Mouse (Mus musculus) brown adipose tissue, adult 24 weeks (tissue): ENCODE data around the gene Etv5. TPM values are rescaled to one million over a fixed set of nuclear protein-coding genes. Genes with fewer than 3 reads are reported as not detected.

Experiments used
- H3K27ac ChIP-seq: fragments of 200-500 bp; replicated peaks from 2 replicates; pipeline ENCODE4 v1.5.1; 2012; ENCODE audit warnings: low read depth, mild to moderate bottlenecking, low read length
- H3K4me1 ChIP-seq: fragments of 200-500 bp; 2 replicates; pipeline ENCODE4 v1.6.1; 2012; ENCODE audit warnings: low read length, mixed read lengths; ENCODE audit not compliant: control insufficient read depth, insufficient read depth, insufficient read length
- H3K4me3 ChIP-seq: fragments of 200-500 bp; 2 replicates; pipeline ENCODE4 v1.5.1; 2012; ENCODE audit warnings: low read depth, mild to moderate bottlenecking, low read length, moderate library complexity; ENCODE audit not compliant: insufficient read depth
- polyA plus RNA-seq: library from polyadenylated mRNA; stranded (reverse); fragments of >200 nt; gene quantifications from 2 replicates; pipeline ENCODE4 v1.2.4, GENCODE M21; 2012; ENCODE audit not compliant: missing spikeins, insufficient read depth, insufficient read length

The Etv5 gene
- polyA plus RNA-seq, 1 experiment = 2.2 TPM

DNA sequence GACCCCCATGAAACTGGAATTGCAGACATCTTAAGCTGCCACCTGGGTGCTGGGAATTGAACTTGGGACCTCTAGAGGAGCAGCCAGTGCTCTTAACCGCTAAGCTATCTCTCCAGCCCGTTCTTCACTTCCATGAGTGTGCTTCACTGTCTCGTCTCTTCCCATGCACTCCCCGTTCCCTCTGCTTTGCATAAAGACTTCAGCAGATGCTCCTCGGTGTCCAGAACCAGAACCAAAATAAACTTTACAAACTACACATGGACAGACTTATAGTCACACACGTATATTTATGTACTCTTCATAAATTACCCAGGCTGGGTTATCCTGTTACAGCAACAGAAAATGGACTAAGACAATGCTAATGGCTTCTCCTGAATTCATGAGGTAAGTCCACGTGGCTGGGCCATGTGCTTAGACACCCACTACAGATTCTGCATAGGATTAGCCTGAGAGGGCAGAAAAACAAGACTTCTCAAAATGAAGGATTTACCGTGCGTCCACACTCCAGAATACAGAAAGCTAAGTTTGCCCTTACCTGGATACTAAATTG, 25.2 kb downstream of the Etv5 start:
- no peaks in the 10 kb centered on the region for H3K4me1 ChIP-seq

DNA sequence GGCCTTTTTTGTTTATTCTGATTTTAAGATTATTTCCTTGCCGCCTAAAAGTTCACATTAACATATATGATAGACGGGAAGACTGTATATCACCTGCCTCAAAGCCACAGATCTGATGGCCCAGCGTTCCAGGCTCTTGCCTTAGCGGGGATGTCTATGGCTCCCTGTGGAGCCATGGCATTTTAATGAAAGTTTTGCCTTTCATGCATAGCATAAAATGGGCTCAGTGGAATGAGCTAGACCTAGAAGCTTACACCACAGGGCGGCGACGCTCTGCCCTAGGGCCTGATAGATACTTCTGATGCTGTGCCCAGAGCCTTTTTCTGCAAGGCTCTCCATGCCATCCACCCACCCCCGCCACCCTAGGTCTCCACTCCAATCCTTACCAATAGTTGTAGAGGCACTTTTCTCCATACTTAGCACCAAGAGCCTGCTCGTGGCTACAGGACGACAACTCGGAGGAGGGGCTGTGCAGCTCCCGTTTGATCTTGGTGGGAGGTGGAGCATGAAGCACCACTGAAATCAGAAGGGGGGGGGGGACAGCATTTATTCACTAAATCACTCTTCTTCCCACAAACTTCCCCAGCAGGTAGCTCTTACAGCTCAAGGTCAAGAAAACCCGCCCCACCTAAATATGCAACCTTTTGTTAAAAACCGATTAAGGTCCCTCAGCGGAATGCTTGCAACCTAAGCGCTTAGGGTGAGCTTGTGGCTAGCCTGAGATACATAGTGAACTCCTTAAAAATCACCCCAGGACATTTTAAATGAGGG, 26.9 kb downstream of the Etv5 start:
- Histone ChIP-seq H3K4me3 (no peak overlapping the region), H3K4me1 (no peaks in the 10 kb centered on the region), H3K27ac (no peak overlapping the region)

More for the DNA sequence above, 25.2 kb downstream of the Etv5 start:
- no peak overlapping the region for H3K27ac ChIP-seq
- no peak overlapping the region for H3K4me3 ChIP-seq

GRCm38 (mm10) chr16:22411764-22412163, 27.8 kb downstream of the Etv5 start:
- no peaks in the 10 kb centered on the region for H3K4me1 ChIP-seq
- no peak overlapping the region for H3K4me3 ChIP-seq
- no peak overlapping the region for H3K27ac ChIP-seq

- H3K4me3 ChIP-seq = no peak overlapping the region
Observed at GRCm38 (mm10) chr16:22410000-22410399, 29.5 kb downstream of the Etv5 start.

DNA sequence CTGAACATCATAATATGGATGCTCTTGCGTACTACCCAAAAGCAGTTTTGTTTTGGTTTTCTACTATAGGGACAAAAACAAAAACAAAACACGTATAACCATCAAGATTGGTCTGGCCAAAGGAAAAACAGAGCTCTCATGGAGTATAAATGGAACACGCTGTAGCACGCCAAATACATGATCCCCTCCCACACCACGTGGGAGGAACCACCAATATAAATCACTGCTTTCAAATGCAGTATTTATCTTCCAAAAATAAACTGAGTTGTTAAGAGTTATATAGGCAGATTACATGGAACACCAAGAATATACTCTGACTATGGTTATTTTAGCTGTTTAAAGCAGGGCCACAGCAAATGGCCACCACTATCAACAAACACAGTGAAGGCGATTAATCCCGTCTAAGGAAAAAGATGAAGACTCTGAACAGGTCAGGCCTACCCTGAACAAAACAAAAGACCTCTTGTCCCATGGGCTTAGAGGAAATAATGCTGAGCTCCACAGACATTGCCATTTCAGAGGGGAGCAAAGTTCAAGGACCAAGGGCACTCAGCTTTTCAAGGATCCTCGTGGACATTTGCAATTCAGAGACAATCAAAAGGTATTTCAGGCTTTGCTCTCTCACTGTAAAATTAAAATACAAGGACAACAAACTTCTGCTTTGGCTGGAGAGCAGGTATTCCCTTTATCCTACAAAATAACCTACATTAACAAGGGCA, 30.7 kb downstream of the Etv5 start:
- Histone ChIP-seq H3K4me1 (no peaks in the 10 kb centered on the region), H3K27ac (no peak overlapping the region), H3K4me3 (no peak overlapping the region)

More at GRCm38 (mm10) chr16:22410000-22410399, 29.5 kb downstream of the Etv5 start:
- Histone ChIP-seq H3K27ac (no peak overlapping the region), H3K4me1 (no peaks in the 10 kb centered on the region)

- Histone ChIP-seq H3K4me1 (no peaks in the 10 kb centered on the region), H3K27ac (no peak overlapping the region), H3K4me3 (no peak overlapping the region)
Observed at GRCm38 (mm10) chr16:22406747-22407146, 32.8 kb downstream of the Etv5 start.

- Histone ChIP-seq H3K4me3 (no peak overlapping the region), H3K27ac (no peak overlapping the region), H3K4me1 (no peaks in the 10 kb centered on the region)
Observed at GRCm38 (mm10) chr16:22406050-22406449, 33.5 kb downstream of the Etv5 start.

DNA sequence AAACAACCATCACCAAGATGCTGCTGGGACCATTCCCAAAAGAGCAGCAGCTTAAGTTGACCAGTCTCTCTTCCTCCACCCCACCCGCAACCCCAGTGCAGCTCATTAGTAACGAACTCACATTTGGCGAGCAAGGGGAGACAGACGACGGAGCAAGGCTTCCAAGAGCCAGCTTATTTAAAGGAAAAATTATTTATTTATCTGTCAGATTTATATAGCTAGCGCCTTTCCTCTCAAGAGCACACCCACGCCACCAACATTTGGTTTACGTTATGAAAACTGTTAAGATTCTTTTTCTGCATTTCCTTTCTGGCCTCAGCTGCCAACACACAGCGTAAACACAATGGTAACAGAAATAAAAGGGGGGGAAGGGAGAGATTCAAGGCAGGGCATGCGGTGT, 34.0 kb downstream of the Etv5 start:
- no peaks in the 10 kb centered on the region for H3K4me1 ChIP-seq
- no peak overlapping the region for H3K4me3 ChIP-seq
- H3K27ac ChIP-seq = no peak overlapping the region

DNA sequence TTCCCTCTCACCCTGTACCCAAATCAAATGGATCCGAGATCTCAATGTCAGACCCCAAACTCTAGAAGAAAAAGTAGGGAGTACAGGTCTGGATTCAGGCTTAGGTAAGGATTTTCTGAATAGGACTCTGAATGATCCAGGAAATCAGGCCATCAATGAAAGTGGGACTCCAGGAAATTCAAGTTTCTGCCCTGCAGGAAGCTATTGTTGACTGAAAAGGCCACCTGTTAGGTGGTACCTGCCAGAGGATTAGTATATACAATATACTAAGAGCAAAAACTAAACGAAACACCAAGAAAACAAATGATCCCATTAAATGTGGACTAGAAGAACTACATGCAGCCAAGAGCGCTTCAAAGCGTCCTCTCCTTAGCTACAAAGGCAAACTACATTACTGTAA, 35.8 kb downstream of the Etv5 start:
- no peak overlapping the region for H3K27ac ChIP-seq

DNA sequence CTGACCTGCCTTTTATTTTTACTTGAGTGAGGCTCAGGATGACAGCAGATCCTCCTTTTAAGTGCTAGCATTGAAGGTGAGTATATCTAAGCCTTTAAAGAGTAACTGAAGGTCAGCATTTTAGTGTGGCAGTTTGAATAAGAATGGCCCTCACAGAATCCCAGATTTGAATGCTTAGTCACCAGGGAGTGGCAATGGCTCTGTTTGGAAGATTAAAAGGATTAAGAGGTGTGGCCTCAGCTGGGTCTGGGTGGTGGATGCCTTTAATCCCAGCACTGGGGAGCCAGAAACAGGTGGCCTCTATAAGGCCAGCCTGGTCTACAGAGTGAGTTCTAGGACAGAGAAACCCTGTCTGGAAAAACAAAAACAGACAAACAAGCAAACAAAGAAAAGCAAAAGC, 36.9 kb downstream of the Etv5 start:
- no peak overlapping the region for H3K27ac ChIP-seq
- no peaks in the 10 kb centered on the region for H3K4me1 ChIP-seq
- H3K4me3 ChIP-seq = no peak overlapping the region

More for the DNA sequence above, 35.8 kb downstream of the Etv5 start:
- Histone ChIP-seq H3K4me1 (no peaks in the 10 kb centered on the region), H3K4me3 (no peak overlapping the region)

DNA sequence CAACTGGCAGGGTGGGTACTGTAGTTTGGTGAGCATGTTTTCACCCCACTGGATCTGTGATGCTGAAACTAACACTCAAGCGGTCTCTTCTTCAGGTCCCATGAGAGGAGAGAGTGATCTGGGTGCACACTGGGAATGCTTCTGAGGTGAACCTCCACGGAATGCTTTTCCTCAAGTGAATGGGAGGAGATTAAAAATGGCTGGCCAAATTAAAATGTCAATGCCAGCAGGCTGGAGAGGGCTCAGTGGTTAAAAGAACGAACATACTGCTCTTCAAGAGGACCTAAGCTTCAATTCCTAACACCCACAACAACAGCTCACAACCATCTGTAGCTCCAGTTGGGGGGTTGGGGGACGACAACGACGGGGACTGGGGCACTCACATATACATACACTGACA, 39.3 kb downstream of the Etv5 start:
- Histone ChIP-seq H3K27ac (no peak overlapping the region), H3K4me3 (no peak overlapping the region), H3K4me1 (no peaks in the 10 kb centered on the region)

DNA sequence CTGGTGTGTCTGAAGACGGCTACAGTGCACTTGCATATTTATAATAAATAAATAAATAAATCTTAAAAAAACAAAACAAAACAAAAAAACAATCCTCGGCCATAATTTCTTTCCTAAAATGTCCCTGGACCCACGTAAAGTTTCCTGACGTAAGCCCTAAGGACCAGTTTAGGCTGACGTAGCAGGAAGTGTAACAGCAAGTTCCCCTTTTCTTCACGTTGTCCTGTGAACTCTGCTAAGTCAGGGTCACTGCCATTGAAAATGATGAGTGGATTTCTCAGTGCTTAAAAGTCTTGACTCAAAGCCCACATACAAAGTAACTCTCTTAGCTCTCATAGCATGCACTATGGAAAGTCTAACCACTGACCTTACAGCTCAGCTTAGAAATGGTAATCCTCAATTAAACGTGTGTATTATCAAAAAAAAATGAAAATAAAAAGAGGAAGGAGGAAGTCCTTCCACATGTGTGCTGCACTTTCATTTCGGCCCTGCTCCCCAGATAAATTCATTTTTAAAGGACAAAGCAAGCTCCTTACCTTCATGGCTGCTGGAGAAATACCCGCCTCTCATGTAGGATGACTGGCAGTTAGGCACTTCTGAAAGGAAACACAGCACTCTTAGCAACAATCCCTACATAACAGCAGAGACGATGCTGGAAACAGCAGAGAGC, 40.6 kb downstream of the Etv5 start:
- H3K27ac ChIP-seq = peak overlapping the region; percentile 51; the same call in 1 of the 2 replicates
- no peak overlapping the region for H3K4me3 ChIP-seq
- no peaks in the 10 kb centered on the region for H3K4me1 ChIP-seq

GRCm38 (mm10) chr16:22398354-22398753, 41.2 kb downstream of the Etv5 start:
- Histone ChIP-seq H3K4me3 (no peak overlapping the region), H3K4me1 (no peaks in the 10 kb centered on the region), H3K27ac (no peak overlapping the region)

DNA sequence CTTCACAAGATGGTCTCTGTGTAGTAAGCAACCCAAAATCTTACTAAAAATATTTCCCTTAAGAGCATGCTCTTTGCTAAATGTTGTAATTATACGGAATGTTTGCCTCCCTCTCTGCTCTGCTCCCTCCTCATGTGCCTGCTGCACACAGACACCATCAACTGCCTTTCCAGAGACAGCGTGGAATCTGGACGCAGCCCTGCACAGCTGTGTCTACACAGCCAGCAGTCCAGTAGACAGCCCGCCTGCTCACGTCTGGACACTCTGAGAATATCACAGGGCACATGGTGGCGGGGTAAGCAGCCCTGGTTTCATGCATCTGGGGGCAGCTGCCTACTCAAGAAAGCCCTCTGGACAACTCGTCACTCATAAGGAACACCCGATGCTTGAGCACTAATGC, 43.1 kb downstream of the Etv5 start:
- no peak overlapping the region for H3K4me3 ChIP-seq
- H3K4me1 ChIP-seq = no peaks in the 10 kb centered on the region
- H3K27ac ChIP-seq = no peak overlapping the region

GRCm38 (mm10) chr16:22395093-22395844, 44.2 kb downstream of the Etv5 start:
- Histone ChIP-seq H3K27ac (no peak overlapping the region), H3K4me1 (no peaks in the 10 kb centered on the region), H3K4me3 (no peak overlapping the region)
